ENCODE assay signal across 15 mouse cellular contexts in the genomic region with DNA sequence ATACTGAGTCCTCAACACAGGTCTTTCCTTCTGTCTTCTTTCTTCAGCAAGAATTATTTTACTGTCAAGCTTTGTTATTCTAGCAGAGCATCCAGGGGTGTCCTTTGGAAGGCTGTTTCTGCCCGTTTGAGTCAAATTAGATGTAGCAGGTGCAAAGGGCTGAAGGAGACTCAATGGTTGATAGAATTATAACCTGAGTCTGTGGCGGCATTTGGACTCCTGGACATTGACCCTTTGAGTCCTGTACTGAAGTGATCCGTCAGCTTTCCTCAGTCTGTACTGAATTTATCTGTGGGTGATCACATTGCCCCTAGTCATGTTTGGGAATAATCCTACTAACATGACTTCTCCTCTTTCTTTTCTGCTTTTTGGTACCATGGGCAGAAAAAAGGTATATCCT.
"Had no signal": no experiment of that assay in that cellular context is flagged by ENCODE, and none has a peak within 500 bp of the region (broad histone marks: within the 10 kb centered on the region; RNA-seq: fewer than 3 reads in every experiment).

No protein-coding gene starts in this region.

- H3K4me1 ChIP-seq: liver, embryonic 13.5 days; midbrain, embryonic 12.5 days; neural tube, embryonic 12.5 days; neural tube, embryonic 15.5 days had no signal

- H3K9me3 ChIP-seq: hindbrain, embryonic 15.5 days; liver, embryonic 13.5 days; midbrain, embryonic 12.5 days; midbrain, embryonic 15.5 days; neural tube, embryonic 12.5 days; neural tube, embryonic 15.5 days had no signal

- ATAC-seq: intestine, postnatal 0 days; midbrain, embryonic 15.5 days had no signal

- H3K27ac ChIP-seq: hindbrain, embryonic 15.5 days; left cerebral cortex, adult 2 months; liver, embryonic 13.5 days; macrophage; midbrain, embryonic 12.5 days; midbrain, embryonic 15.5 days; neural tube, embryonic 12.5 days; neural tube, embryonic 15.5 days; stomach, postnatal 0 days had no signal

- H3K36me3 ChIP-seq: hindbrain, embryonic 15.5 days; liver, embryonic 13.5 days; midbrain, embryonic 12.5 days; midbrain, embryonic 15.5 days; neural tube, embryonic 12.5 days; neural tube, embryonic 15.5 days had no signal

- H3K4me2 ChIP-seq: hindbrain, embryonic 15.5 days; liver, embryonic 13.5 days; midbrain, embryonic 12.5 days; midbrain, embryonic 15.5 days; neural tube, embryonic 12.5 days; neural tube, embryonic 15.5 days had no signal

- H3K9ac ChIP-seq: hindbrain, embryonic 15.5 days; liver, embryonic 13.5 days; midbrain, embryonic 12.5 days; midbrain, embryonic 15.5 days; neural tube, embryonic 12.5 days; neural tube, embryonic 15.5 days had no signal

- H3K27me3 ChIP-seq: hindbrain, embryonic 15.5 days; liver, embryonic 13.5 days; midbrain, embryonic 12.5 days; midbrain, embryonic 15.5 days; neural tube, embryonic 12.5 days; neural tube, embryonic 15.5 days had no signal

- H3K4me3 ChIP-seq: hindbrain, embryonic 15.5 days; left cerebral cortex, adult 2 months; liver, embryonic 13.5 days; midbrain, embryonic 12.5 days; midbrain, embryonic 15.5 days; neural tube, embryonic 12.5 days; neural tube, embryonic 15.5 days had no signal

- DNase-seq: layer of hippocampus, postnatal 36 days; liver, embryonic 13.5 days; lung, adult 2 months; thymus, adult 2 months; thymus, postnatal 14 days; thymus, postnatal 4 days had no signal
